Mouse (Mus musculus): Measurements from ENCODE around the gene Gm8251.
A peak's percentile ranks its signal among the peaks of the same experiment; 100 is the strongest.
"Not testable (repeated sequence)": the region's sequence is repeated elsewhere in the genome, so short reads cannot be mapped to it uniquely, and the experiment has no call there.

Gene Gm8251

DNA sequence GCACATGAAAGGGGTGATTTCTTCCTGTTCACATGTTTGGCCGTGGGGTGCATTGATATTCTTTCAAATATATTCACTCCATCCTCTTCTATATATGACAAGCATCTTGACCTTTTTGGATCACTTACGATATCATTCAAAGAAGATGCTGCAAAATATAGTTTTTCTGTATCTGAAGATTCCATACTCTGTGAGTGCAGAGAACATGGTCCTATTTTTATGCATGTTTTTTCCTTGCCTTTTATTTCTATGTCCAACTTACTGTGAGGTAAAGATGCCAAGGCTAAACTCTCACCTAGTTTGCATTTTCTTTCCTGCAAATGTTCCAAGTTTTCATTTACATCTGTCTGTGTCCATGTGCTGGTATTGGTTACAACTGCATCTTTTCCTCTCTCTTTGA, at the start of gene Gm8251:
Gene Gm8251 (minus strand): TSS at position 101 of the 400 bp plus-strand sequence.
- no peak for DNase-seq (ENCODE audit: low read depth)

DNA sequence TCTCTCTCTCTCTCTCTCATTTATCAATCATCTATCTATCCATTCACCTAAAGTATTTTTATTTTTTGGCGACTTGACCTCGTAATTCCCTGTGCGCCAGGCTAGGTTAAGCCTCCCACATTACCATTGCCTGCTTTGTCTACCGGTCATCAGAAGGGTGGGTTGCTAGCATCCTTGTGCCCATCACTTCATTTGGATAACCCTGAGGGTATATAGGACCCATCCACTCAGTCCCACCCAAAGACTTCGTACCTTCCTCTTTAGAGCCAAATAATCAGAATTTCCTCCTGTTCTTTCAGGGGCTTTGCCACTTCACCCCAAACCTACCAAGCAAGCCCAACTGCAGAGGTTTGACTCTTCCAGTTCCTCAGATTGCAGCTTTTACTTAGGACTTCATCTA, 41.2 kb upstream of the Gm8251 start:
- peak; percentile 28 for DNase-seq (ENCODE audit: low read depth)

- DNase-seq (ENCODE audit: low read depth) = peak; percentile 94
Measured at GRCm38 (mm10) chr1:44102259-44102717, 40.6 kb upstream of the Gm8251 start, which contains the start of gene Tex30. Gene Tex30, minus strand, starts transcription at chr1:44102441.

- DNase-seq (ENCODE audit: low read depth) = peak; percentile 87
Measured at GRCm38 (mm10) chr1:44101448-44102225, 39.9 kb upstream of the Gm8251 start.

GRCm38 (mm10) chr1:44064625-44065024, 2.9 kb upstream of the Gm8251 start:
- DNase-seq (ENCODE audit: low read depth) = peak; percentile 82

DNA sequence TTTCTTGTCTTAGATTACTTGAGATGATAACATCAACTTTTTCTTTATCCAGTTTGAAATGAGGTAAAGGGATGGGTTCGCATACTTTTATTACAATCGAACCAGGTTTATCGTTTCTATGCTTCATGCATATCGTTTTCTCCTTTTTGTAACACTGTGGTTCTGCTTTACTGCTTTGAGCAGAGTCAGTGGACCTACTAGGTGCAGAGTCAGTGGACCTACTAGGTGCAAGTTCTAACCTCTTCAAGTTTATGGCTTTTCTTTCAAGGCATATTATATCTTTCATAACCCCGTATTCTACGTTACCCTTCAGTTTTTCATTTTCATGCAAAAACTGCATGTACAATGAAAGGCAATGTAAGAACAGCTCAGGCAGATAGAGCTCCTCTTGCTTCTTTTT, 1.7 kb upstream of the Gm8251 start:
- DNase-seq (ENCODE audit: low read depth) = no peak

DNA sequence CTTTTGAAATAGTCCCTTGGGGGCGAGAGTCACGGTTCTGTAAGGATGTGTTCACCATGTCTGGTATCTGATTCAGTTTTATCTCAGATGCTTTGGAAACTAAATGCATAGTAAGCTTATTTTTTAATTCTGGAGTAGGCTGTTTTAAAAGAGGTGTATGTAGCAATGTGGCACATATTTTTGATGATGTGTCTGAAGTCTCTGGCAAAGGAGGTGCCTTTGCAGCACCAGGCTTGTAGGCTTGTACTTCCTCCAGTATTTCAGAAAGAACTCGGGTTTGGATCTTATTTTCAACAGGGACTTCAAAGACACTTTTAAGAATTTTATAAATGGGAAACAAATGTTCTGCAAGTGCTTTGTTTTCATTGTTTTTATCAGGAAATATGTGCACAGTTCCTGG, 3.9 kb downstream of the Gm8251 start:
- no peak for DNase-seq (ENCODE audit: low read depth)

DNA sequence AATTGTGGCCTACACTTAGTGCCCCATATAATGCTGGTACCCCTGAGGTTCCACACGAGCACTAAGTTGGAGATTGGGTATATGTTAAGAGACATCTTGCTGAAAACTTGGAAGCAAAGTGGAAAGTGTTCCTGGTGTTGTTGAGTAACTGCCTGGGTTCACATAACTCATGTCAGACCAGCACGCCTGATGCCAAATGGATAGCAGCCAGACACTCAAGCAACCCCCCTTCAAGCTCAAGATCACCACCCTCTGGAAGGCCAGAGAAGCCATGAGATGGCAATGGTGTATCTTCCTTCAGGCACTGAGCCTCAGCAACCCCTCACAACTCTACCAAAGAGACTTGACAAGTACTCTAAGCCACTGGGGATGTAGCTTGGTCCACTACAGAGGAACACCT, 15.2 kb downstream of the Gm8251 start:
- no peak for DNase-seq (ENCODE audit: low read depth)

- DNase-seq (ENCODE audit: low read depth) = not testable (repeated sequence)
Measured at GRCm38 (mm10) chr1:44045689-44046088, 16.0 kb downstream of the Gm8251 start.

DNA sequence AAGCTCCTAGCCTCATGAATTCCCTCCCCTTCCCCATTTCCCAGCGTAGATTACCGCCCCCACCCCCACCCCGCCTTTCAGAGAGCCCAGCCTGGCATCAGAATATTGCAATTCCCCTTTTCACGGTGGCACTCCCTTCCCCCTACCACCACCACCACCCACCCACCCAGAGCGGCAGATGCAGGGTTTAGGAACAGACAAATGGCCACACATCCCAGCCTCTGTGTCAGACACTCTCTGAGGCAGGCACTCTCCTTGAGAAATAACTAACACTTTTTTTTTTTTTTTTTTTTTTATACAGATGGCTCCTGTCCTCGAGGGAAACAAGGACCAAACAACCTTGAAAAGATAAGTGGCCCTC, 19.2 kb downstream of the Gm8251 start:
- peak; percentile 14 for DNase-seq (ENCODE audit: low read depth)

GRCm38 (mm10) chr1:44041797-44042554, 19.8 kb downstream of the Gm8251 start:
- peak; percentile 78 for DNase-seq (ENCODE audit: low read depth)

GRCm38 (mm10) chr1:44032948-44033347, 28.8 kb downstream of the Gm8251 start:
- no peak for DNase-seq (ENCODE audit: low read depth)

GRCm38 (mm10) chr1:44032213-44032612, 29.5 kb downstream of the Gm8251 start:
- DNase-seq (ENCODE audit: low read depth) = no peak

DNA sequence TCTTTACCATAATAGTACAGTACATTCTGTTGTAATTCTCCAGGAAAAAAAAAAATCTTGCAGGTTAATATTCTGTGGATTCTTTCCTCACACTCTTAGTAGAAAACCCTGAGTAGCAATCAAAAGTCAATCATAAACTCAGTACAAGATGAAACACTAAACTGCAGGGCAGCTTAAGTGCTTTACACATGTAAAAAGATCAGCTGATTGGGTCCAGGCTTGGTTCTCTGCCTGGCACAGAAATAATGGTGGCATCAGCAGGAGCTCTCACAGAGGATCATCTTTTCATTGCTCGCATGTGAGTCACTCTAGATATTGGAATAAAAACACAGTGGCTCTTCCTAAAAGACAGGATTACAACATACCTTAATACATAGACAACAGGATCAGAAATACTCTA, 34.1 kb downstream of the Gm8251 start:
- no peak for DNase-seq (ENCODE audit: low read depth)

DNA sequence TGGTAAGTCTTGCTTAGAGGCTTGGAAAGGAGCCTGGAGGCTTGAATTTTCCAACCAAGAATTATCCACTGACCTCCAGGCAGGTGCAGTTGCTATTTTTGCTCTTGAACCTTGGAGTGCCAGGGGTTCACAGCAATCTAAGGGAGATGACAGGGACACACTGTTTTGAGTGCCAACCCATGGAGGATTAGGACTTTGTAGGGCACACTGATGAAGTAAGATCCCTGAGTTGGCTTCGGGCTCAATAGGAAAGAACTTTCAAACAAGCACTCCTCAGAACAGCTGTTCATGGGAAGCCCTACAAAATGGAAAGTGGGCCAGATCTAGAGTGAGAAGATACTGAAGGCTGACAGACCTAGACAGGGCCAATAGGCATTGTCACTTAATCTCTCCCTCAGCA, 39.1 kb downstream of the Gm8251 start:
- no peak for DNase-seq (ENCODE audit: low read depth)

GRCm38 (mm10) chr1:44019934-44020333, 41.8 kb downstream of the Gm8251 start, which contains the start of gene Mettl21c:
Gene Mettl21c, minus strand, starts transcription at chr1:44020034.
- no peak for DNase-seq (ENCODE audit: low read depth)

DNA sequence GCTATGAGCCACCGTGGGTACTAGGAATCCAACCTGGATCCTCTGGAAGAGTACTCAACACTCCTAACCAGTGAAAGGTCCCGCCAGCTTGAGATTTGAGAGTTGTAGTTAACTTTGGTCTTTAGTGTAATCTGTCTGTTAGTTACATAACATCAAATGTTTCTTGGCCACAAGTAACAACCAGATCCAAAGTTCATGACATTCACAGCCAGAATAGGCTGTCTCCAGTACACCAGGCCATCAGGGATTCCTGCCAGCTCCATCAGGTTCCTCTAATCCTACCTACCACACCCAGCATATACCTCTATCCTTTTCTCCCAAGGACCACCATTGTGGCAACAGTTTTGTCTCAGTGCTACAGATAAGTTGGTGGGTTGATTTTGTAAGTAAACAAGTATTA, 46.2 kb downstream of the Gm8251 start:
- no peak for DNase-seq (ENCODE audit: low read depth)
